ENCODE assay signal across 8 mouse cellular contexts in genomic region chr8:48842035-48842434, GRCm38 (mm10). TPM values are rescaled to one million over a fixed set of nuclear protein-coding genes. Genes with fewer than 3 reads are reported as not detected.
DNase-seq lines count a peak whose midpoint lies in the region; ATAC-seq and TF ChIP-seq lines count a peak whose summit lies in the region.
"Had no signal": no experiment of that assay in that cellular context is flagged by ENCODE, and none has a peak within 500 bp of the region (broad histone marks: within the 10 kb centered on the region; RNA-seq: fewer than 3 reads in every experiment).

No protein-coding gene starts in this region.

- DNase-seq in lung, embryonic 14.5 days = no peak
- DNase-seq in lung, adult 2 months = no peak
- DNase-seq in testis, postnatal 14 days (ENCODE audit: low spot score) = no peak
- DNase-seq in adrenal gland, postnatal 25 days = no peak
- DNase-seq: lung, postnatal 4 days had no signal

- no peak overlapping the region for H3K27ac ChIP-seq in lung, embryonic 14.5 days (ENCODE audit: low read depth)
- no peak overlapping the region for H3K27ac ChIP-seq in forebrain, embryonic 16.5 days (ENCODE audit: low read length)
- no peak overlapping the region for H3K27ac ChIP-seq in liver, embryonic 12.5 days
- no peak overlapping the region for H3K27ac ChIP-seq in stomach, embryonic 15.5 days

- H3K9me3 ChIP-seq in lung, embryonic 14.5 days (ENCODE audit: low read depth, low read length) = no peaks in the 10 kb centered on the region
- no peaks in the 10 kb centered on the region for H3K9me3 ChIP-seq in forebrain, embryonic 16.5 days (ENCODE audit: control insufficient read depth, low read length)
- H3K9me3 ChIP-seq in liver, embryonic 12.5 days (replicated peaks) = no peaks in the 10 kb centered on the region
- no peaks in the 10 kb centered on the region for H3K9me3 ChIP-seq in stomach, embryonic 15.5 days

- H3K9ac ChIP-seq in lung, embryonic 14.5 days = no peak overlapping the region
- H3K9ac ChIP-seq in forebrain, embryonic 16.5 days (replicated peaks; ENCODE audit: low read depth, low read length) = no peak overlapping the region
- H3K9ac ChIP-seq in liver, embryonic 12.5 days = no peak overlapping the region
- peak overlapping the region; percentile 50; the same call in 1 of the 2 replicates for H3K9ac ChIP-seq in stomach, embryonic 15.5 days

- no peak for ATAC-seq in lung, embryonic 14.5 days (ENCODE audit: insufficient read depth)
- ATAC-seq in forebrain, embryonic 16.5 days = no peak
- no peak for ATAC-seq in liver, embryonic 12.5 days
- no peak for ATAC-seq in stomach, embryonic 15.5 days (ENCODE audit: insufficient read depth, low FRiP score, low read depth)

- 4% methylated on average over 4 of the region's 4 CpGs for WGBS in lung, embryonic 14.5 days
- 15% methylated on average over 4 of the region's 4 CpGs for WGBS in lung, adult 2 months
- 8% methylated on average over 4 of the region's 4 CpGs for WGBS in forebrain, embryonic 16.5 days
- WGBS in liver, embryonic 12.5 days (ENCODE audit: insufficient replicate concordance) = 7% methylated on average over 4 of the region's 4 CpGs
- WGBS in stomach, embryonic 15.5 days = 10% methylated on average over 4 of the region's 4 CpGs

- H3K36me3 ChIP-seq in lung, embryonic 14.5 days (ENCODE audit: insufficient read depth) = no peaks in the 10 kb centered on the region
- H3K36me3 ChIP-seq in forebrain, embryonic 16.5 days (ENCODE audit: control insufficient read depth, insufficient read depth) = no peaks in the 10 kb centered on the region
- no peaks in the 10 kb centered on the region for H3K36me3 ChIP-seq in liver, embryonic 12.5 days
- H3K36me3 ChIP-seq in stomach, embryonic 15.5 days = no peaks in the 10 kb centered on the region

- peak overlapping the region; percentile 71 for H3K4me3 ChIP-seq in lung, embryonic 14.5 days (ENCODE audit: low read depth, low read length)
- no peak overlapping the region for H3K4me3 ChIP-seq in lung, adult 2 months (replicated peaks; ENCODE audit: extremely low read depth, low read depth, low read length)
- H3K4me3 ChIP-seq in forebrain, embryonic 16.5 days (replicated peaks; ENCODE audit: low read length) = peak overlapping the region; percentile 87
- H3K4me3 ChIP-seq in liver, embryonic 12.5 days = peak overlapping the region; percentile 61; the same call in 1 of the 2 replicates
- peak overlapping the region; percentile 78 for H3K4me3 ChIP-seq in stomach, embryonic 15.5 days (replicated peaks)

- peaks cover 57% of the 10 kb centered on the region for H3K27me3 ChIP-seq in lung, embryonic 14.5 days (ENCODE audit: insufficient read depth, low read length)
- peaks cover 24% of the 10 kb centered on the region for H3K27me3 ChIP-seq in forebrain, embryonic 16.5 days (replicated peaks; ENCODE audit: control insufficient read depth, insufficient read depth, low read length)
- H3K27me3 ChIP-seq in liver, embryonic 12.5 days (replicated peaks) = peaks cover 53% of the 10 kb centered on the region
- 0 out of 2 replicates have a peak, but pooled peaks cover 6% of the 10 kb centered on the region for H3K27me3 ChIP-seq in stomach, embryonic 15.5 days (replicated peaks)

- no peak for TF ChIP-seq POLR2A in lung, adult 2 months (IDR thresholded peaks at IDR 0.05; ENCODE audit: borderline replicate concordance, extremely low read depth, low read depth, low read length)

- H3K4me2 ChIP-seq in lung, embryonic 14.5 days = peak overlapping the region; percentile 80
- H3K4me2 ChIP-seq in forebrain, embryonic 16.5 days (ENCODE audit: low read length) = peak overlapping the region; percentile 68
- peak overlapping the region; percentile 65 for H3K4me2 ChIP-seq in liver, embryonic 12.5 days
- H3K4me2 ChIP-seq in stomach, embryonic 15.5 days = peak overlapping the region; percentile 88

- H3K4me1 ChIP-seq in lung, embryonic 14.5 days (ENCODE audit: insufficient read depth) = no peaks in the 10 kb centered on the region
- no peaks in the 10 kb centered on the region for H3K4me1 ChIP-seq in lung, adult 2 months (ENCODE audit: control insufficient read depth, insufficient read depth, low read length)
- H3K4me1 ChIP-seq in forebrain, embryonic 16.5 days (replicated peaks; ENCODE audit: control insufficient read depth, insufficient read depth, low read length) = peaks cover 19% of the 10 kb centered on the region
- no peaks in the 10 kb centered on the region for H3K4me1 ChIP-seq in liver, embryonic 12.5 days
- H3K4me1 ChIP-seq in stomach, embryonic 15.5 days = peaks cover 11% of the 10 kb centered on the region; the same call in 1 of the 2 replicates

- TF ChIP-seq CTCF in lung, embryonic 14.5 days (IDR thresholded peaks at IDR 0.05; ENCODE audit: low read depth) = no peak
- TF ChIP-seq CTCF in lung, adult 2 months (IDR thresholded peaks at IDR 0.05; ENCODE audit: insufficient read depth, low read length) = no peak

RNA-seq across cellular contexts. Expression of gene Tenm3, which starts 1.7 kb away (rescaled TPM):
- polyA plus RNA-seq in lung, embryonic 14.5 days (2014; fragmentation: Nextera tagmentation; extraction: Ambion mirVana) = 7.8 and 9.8 TPM in 2 replicates
- polyA plus RNA-seq in lung, adult 2 months (2012; rRNA removed) = 0.55 and 1.1 TPM in 2 replicates
- 23.8 and 24.8 TPM in 2 replicates for polyA plus RNA-seq in forebrain, embryonic 16.5 days (2015; fragmentation: Nextera tagmentation; extraction: Ambion mirVana)
- 5.3 and 5.9 TPM in 2 replicates for polyA plus RNA-seq in liver, embryonic 12.5 days (2016; fragmentation: Nextera tagmentation; extraction: Ambion mirVana)
- polyA plus RNA-seq in stomach, embryonic 15.5 days (2015; fragmentation: Nextera tagmentation; extraction: Ambion mirVana) = 14.6 and 16.0 TPM in 2 replicates
- 31.4 and 42.5 TPM in 2 replicates for total RNA-seq in adrenal gland, postnatal 25 days (2021)
